Mouse (Mus musculus): ENCODE data around the gene Apbb2.

Gene Apbb2

GRCm38 (mm10) chr5:66618597-66618996, at the start of gene Apbb2:
Apbb2 (minus strand) TSS chr5:66618784.
- peak; percentile 82 for DNase-seq (ENCODE audit: low read depth, low spot score)

DNA sequence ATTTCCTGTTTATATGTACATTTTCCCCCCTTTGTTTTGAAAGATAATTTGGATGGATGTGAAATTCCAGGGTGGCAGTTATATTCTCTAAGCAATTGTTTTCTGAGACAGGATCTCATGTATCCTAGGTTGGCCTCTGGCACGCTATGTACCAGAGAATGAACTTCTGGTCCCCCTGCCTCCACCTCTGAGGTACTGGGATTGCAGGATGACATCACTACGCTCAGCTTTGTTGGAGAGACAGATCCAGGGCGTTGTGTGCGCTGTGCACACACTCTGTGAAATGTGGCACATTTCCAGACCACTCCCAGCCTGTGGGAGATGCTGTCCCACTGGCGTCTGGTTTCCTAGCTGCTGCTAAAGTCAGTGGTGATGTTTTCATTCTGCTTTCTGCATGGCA, 35.6 kb upstream of the Apbb2 start:
- DNase-seq (ENCODE audit: low read depth, low spot score), result no peak

- DNase-seq (ENCODE audit: low read depth, low spot score), result no peak
Observed at GRCm38 (mm10) chr5:66647504-66647903, 28.9 kb upstream of the Apbb2 start.

DNA sequence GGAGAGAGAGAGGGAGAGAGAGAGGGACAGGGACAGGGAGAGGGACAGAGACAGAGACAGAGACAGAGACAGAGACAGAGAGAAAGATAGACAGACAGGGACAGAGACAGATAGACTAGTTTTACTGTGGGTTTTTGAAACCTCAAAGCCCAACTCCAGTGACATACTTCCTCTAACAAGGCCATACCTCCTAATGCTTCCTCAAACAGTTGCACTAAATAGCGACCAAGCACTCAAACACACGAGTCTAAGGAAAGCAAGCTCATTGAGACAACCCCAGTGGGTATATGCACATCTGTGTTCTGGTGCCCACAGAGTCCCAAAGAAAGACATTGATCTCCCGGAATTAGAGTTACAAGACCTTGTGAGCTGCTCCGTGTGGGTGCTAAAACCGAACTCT, 24.7 kb upstream of the Apbb2 start:
- no peak for DNase-seq (ENCODE audit: low read depth, low spot score)

- no peak for DNase-seq (ENCODE audit: low read depth, low spot score)
Observed at GRCm38 (mm10) chr5:66642156-66642555, 23.6 kb upstream of the Apbb2 start.

DNA sequence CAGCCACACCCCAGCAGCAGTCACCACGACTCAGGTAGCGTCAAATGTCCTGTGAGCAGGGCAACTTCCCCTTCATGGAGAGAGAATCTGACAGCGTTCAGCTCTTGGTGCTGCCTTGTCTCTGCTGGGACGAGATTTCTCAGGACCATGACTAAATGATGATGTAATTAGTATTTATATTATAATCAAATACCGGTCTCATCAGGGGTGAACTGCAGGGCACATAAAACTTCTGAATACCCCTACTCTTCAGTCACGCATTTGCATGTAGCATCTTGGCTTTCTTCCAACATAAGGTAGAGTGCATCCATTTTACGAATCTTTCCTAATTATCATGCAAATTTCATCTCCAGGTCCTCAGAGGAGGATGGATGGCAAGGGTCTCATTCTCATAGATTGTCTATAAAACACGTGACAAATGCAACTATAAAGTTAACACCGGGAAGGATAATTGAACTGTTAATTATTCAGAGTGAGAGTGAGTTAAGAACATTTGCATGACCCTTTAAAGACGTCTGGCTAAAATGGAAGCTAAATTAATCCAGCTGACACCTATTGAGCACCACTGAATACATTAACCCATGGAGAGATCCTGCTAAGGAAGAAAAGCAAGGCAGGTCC, 17.0 kb upstream of the Apbb2 start:
- no peak for DNase-seq (ENCODE audit: low read depth, low spot score)

GRCm38 (mm10) chr5:66627805-66628204, 9.2 kb upstream of the Apbb2 start:
- no peak for DNase-seq (ENCODE audit: low read depth, low spot score)

DNA sequence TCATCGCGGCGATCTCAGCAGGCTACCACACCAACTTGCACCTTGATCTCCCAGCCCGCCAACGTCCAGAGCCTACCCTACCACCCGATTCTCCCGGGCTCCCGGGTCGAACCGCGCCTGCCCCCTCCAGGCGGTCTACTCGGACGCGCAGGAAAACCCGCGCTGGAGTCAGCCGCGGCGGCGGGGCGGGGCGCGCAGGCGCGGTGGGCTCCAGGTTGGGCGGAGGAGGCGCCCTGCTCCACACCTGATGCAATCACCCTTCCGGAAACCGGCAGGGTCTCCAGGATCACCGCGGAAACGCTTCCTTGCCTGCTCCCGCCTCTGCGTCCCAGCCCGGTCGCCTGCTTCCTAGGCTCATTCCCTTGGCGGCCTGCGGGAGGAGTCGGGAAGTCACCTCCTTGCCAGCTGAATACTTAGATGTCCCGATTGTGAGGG, 1.6 kb upstream of the Apbb2 start:
- peak; percentile 65 for DNase-seq (ENCODE audit: low read depth, low spot score)

- DNase-seq (ENCODE audit: low read depth, low spot score), result no peak
Observed at GRCm38 (mm10) chr5:66619675-66620074, 1.1 kb upstream of the Apbb2 start.

DNA sequence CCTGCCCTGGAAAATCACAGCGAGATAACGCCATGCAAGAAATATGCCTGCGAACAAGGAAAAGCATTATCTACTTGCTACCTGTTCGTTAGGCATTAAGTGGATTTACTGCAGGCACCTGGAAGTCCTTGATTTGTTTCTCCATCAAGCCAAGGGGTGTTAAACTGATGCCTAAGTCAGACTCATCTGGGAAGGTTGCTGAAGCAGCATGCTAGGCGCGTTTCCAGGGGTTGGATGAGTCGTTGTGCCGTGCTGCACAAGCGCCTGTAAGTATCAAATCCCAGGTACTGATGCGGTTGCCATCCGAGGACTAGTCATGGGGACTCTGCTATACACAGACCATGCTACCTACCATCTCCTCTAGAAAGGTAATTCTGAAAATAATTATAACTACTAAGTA, 611 bp upstream of the Apbb2 start:
- DNase-seq (ENCODE audit: low read depth, low spot score), result no peak

- DNase-seq (ENCODE audit: low read depth, low spot score), result no peak
Observed at GRCm38 (mm10) chr5:66617921-66618460, 593 bp downstream of the Apbb2 start.

GRCm38 (mm10) chr5:66614940-66615339, 3.6 kb downstream of the Apbb2 start:
- DNase-seq (ENCODE audit: low read depth, low spot score), result no peak

GRCm38 (mm10) chr5:66613725-66614124, 4.9 kb downstream of the Apbb2 start:
- DNase-seq (ENCODE audit: low read depth, low spot score), result no peak

- no peak for DNase-seq (ENCODE audit: low read depth, low spot score)
Observed at GRCm38 (mm10) chr5:66612964-66613363, 5.6 kb downstream of the Apbb2 start.

GRCm38 (mm10) chr5:66611851-66612250, 6.7 kb downstream of the Apbb2 start:
- DNase-seq (ENCODE audit: low read depth, low spot score), result no peak

- no peak for DNase-seq (ENCODE audit: low read depth, low spot score)
Observed at GRCm38 (mm10) chr5:66611361-66611760, 7.2 kb downstream of the Apbb2 start.

GRCm38 (mm10) chr5:66610270-66610669, 8.3 kb downstream of the Apbb2 start:
- no peak for DNase-seq (ENCODE audit: low read depth, low spot score)

DNA sequence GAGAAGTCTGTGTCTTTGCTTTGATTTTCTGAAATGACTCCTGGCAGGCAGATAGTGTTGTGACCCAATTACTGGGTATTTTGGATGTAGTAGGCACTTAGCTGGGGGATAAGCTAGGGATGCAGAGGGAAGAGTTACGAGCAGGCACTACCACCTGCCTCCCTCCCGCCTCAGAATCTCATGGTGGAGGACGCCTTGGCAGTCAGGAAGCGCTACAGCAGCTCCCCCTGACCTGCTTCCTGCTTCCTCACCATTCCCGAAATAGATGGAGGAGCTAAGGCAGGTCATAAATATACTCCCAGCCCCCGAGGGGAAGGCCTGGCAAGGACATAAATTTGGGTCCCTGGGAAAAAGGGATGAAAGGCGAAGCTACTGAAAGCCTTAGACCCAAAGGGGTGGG, 9.3 kb downstream of the Apbb2 start:
- DNase-seq (ENCODE audit: low read depth, low spot score), result no peak

- DNase-seq (ENCODE audit: low read depth, low spot score), result no peak
Observed at GRCm38 (mm10) chr5:66607801-66608200, 10.8 kb downstream of the Apbb2 start.

DNA sequence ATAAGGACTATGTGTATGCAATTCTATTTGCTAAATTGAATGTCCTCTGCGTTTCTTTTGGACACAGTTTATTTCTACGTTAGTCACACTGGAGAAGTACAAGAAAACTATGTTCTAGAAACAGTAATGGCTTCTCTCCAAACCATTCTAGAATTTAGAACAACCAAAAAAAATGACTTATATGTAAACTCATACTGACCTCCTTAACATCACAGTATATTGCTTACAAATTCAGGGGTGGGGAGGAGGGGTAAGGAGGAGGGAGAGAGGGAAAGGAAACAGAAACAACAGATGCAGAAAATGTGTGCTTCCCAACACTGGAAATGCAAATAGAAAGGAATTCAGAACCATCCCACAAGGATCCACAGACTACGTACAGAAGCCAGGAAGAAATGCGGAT, 11.4 kb downstream of the Apbb2 start:
- no peak for DNase-seq (ENCODE audit: low read depth, low spot score)

DNA sequence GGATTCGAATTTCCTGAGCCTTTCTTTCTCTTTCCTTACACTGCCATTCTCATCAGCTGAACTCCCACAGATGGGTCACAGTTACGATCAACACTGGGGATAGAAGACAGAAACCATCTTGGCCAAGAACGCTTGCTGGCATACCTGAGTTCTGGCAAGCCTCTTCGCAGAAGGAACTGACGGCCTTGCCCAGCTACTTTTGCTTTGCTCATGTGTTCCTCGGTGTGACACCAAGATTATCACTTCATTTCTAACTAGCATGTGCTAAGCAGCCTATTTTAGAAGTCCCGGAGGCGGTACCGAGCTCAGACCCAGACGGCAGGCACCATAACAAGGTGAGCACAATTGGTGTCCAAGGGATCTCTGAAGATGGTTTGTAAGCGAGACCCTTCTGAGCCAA, 12.9 kb downstream of the Apbb2 start:
- no peak for DNase-seq (ENCODE audit: low read depth, low spot score)

DNA sequence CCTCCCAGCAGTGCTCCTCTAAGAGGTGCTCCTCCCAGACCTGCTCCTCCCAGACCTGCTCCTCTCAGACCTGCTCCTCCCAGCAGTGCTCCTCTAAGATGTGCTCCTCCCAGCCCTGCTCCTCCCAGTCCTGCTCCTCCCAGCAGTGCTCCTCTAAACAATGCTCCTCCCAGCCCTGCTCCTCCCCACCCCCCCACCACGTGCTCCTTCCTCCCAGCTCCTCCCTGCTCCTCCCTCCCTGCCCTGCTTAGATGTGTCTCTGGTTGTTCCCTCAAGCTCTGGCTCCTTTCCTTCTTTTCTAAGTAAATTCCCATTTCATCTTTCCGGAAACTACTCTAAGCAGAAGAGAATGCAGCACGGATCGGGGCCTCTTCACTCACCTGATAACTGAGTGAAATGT, 14.2 kb downstream of the Apbb2 start:
- DNase-seq (ENCODE audit: low read depth, low spot score), result no peak

GRCm38 (mm10) chr5:66603746-66604145, 14.8 kb downstream of the Apbb2 start:
- DNase-seq (ENCODE audit: low read depth, low spot score), result no peak

DNA sequence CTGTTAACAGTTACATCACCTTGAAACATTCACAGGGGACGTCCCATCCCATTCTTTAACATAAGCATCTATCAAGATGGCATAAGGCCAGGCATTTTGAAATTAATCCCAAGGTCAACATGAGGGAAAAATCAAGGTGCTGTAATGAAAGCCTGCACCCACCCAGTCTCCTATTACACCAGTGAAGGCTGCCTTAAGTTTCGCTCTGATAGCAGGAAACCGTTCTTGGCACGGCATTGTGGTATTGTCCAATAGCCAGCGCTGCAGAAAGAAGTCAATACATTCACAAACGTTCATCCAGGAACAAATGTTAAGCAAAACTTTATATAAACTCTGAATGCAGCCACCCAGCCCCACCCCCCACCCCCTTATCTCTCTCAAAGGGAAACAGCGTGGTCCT, 15.4 kb downstream of the Apbb2 start:
- no peak for DNase-seq (ENCODE audit: low read depth, low spot score)
